Mouse (Mus musculus) cerebellum, adult 2 months (tissue): Measurements from ENCODE around the gene Mast2. TPM values are rescaled to one million over a fixed set of nuclear protein-coding genes. Genes with fewer than 3 reads are reported as not detected.

Source experiments
- DNase-seq, 2 experiments: peaks; one replicate each; pipeline ENCODE4 v3.0.0; 2021
- H3K27ac ChIP-seq: fragments of 200-500 bp; 2 replicates; pipeline ENCODE4 v1.5.1; 2012; ENCODE audit warnings: low read length, control low read depth, inconsistent platforms; ENCODE audit not compliant: insufficient read depth
- H3K27me3 ChIP-seq: fragments of 200-500 bp; 2 replicates; pipeline ENCODE4 v1.6.1; 2012; ENCODE audit warnings: inconsistent platforms, mild to moderate bottlenecking, low read length, moderate library complexity; ENCODE audit not compliant: control insufficient read depth, insufficient read depth
- H3K4me1 ChIP-seq: fragments of 200-500 bp; 2 replicates; pipeline ENCODE4 v1.6.1; 2011; ENCODE audit warnings: low read length; ENCODE audit not compliant: control insufficient read depth, insufficient read depth
- H3K4me3 ChIP-seq: fragments of 200-500 bp; replicated peaks from 2 replicates; pipeline ENCODE3; 2011; ENCODE audit warnings: mild to moderate bottlenecking, low read depth, low read length, control low read depth; ENCODE audit not compliant: insufficient read depth
- CTCF ChIP-seq: fragments of 200-500 bp; IDR thresholded peaks from 2 replicates; pipeline ENCODE4 v1.5.1; 2011; ENCODE audit warnings: low read depth, mild to moderate bottlenecking, control low read depth, low read length, moderate library complexity, borderline replicate concordance; ENCODE audit not compliant: insufficient read depth
- POLR2A ChIP-seq: fragments of 200-500 bp; IDR thresholded peaks from 2 replicates; pipeline ENCODE4 v1.6.1; 2011; ENCODE audit warnings: low read length, control low read depth, borderline replicate concordance; ENCODE audit not compliant: insufficient read depth
- WGBS: fragments of 180-500 bp; shearing (Covaris S2); methylation state at CpG from one replicate; pipeline ENCODE4 v1.1.7; 2018; 5-methylcytosine and 5-hydroxymethylcytosine counted together
- polyA plus RNA-seq: library from polyadenylated mRNA; depleted of rRNA; stranded (reverse); fragments of >200 nt; gene quantifications from 2 replicates; pipeline ENCODE4 v1.2.3, GENCODE M21; 2012; rRNA removed

The Mast2 gene
- 79.2 and 82.6 TPM in 2 replicates for polyA plus RNA-seq

- Histone ChIP-seq H3K4me1 (no peaks in the 10 kb centered on the region; the same call in 1 of the 2 replicates), H3K27me3 (no peaks in the 10 kb centered on the region), H3K4me3 (peak within 1 kb of the TSS; percentile 91), H3K27ac (peak within 1 kb of the TSS; percentile 72)
- 2% methylated on average over 66 of the region's 68 CpGs for WGBS
- TF ChIP-seq CTCF (no peak), POLR2A (peak; percentile 62; the same call in 1 of the 2 replicates)
- DNase-seq = peak; percentile 85 to 89
Observed at GRCm38 (mm10) chr4:116464126-116464981, at the start of gene Mast2. Gene Mast2 (minus strand): TSS chr4:116464183.

GRCm38 (mm10) chr4:116507425-116508218 is 43.6 kb upstream of the Mast2 start, which contains the start of gene Ipp:
Gene Ipp (plus strand): TSS chr4:116507549.
- DNase-seq = peak; percentile 97
- Histone ChIP-seq H3K27me3 (no peaks in the 10 kb centered on the region), H3K27ac (peak within 1 kb of the TSS; percentile 82), H3K4me1 (no peaks in the 10 kb centered on the region), H3K4me3 (peak within 1 kb of the TSS; percentile 87)
- TF ChIP-seq POLR2A = peak; percentile 98
- TF ChIP-seq CTCF = peak; percentile 23; the same call in 1 of the 2 replicates
- under 1% methylated on average over 54 of the region's 55 CpGs for WGBS

GRCm38 (mm10) chr4:116506886-116507424 is 43.0 kb upstream of the Mast2 start:
- TF ChIP-seq CTCF (no peak), POLR2A (no peak)
- DNase-seq = no peak
- H3K27ac ChIP-seq = peak overlapping the region; percentile 76
- WGBS = 24% methylated on average over 11 of the region's 11 CpGs
- peak overlapping the region; percentile 87 for H3K4me3 ChIP-seq
- no peaks in the 10 kb centered on the region for H3K27me3 ChIP-seq
- no peaks in the 10 kb centered on the region for H3K4me1 ChIP-seq

- Histone ChIP-seq H3K4me1 (no peaks in the 10 kb centered on the region), H3K4me3 (no peak overlapping the region), H3K27ac (no peak overlapping the region), H3K27me3 (no peaks in the 10 kb centered on the region)
- 79% methylated on average over 3 of the region's 3 CpGs for WGBS
- no peak for DNase-seq
- no peak for TF ChIP-seq POLR2A
- no peak for TF ChIP-seq CTCF
Observed at GRCm38 (mm10) chr4:116499978-116500377, 36.0 kb upstream of the Mast2 start.

GRCm38 (mm10) chr4:116493646-116494045 is 29.7 kb upstream of the Mast2 start:
- no peak for DNase-seq
- no peaks in the 10 kb centered on the region for H3K4me1 ChIP-seq
- no peaks in the 10 kb centered on the region for H3K27me3 ChIP-seq
- TF ChIP-seq POLR2A (no peak), CTCF (no peak)
- WGBS = 32% methylated on average over 5 of the region's 5 CpGs
- no peak overlapping the region for H3K4me3 ChIP-seq
- H3K27ac ChIP-seq = no peak overlapping the region

- no peak for DNase-seq
- TF ChIP-seq CTCF = no peak
- no peak for TF ChIP-seq POLR2A
- Histone ChIP-seq H3K27ac (no peak overlapping the region), H3K27me3 (no peaks in the 10 kb centered on the region), H3K4me1 (no peaks in the 10 kb centered on the region), H3K4me3 (no peak overlapping the region)
- 71% methylated on average over 4 of the region's 4 CpGs for WGBS
Observed at GRCm38 (mm10) chr4:116492460-116492859, 28.5 kb upstream of the Mast2 start.

GRCm38 (mm10) chr4:116491886-116492285 is 27.9 kb upstream of the Mast2 start:
- DNase-seq = no peak
- WGBS = 90% methylated on average over 2 of the region's 2 CpGs
- no peak overlapping the region for H3K4me3 ChIP-seq
- TF ChIP-seq POLR2A (no peak), CTCF (no peak)
- H3K27ac ChIP-seq = no peak overlapping the region
- H3K27me3 ChIP-seq = no peaks in the 10 kb centered on the region
- H3K4me1 ChIP-seq = no peaks in the 10 kb centered on the region

GRCm38 (mm10) chr4:116491119-116491536 is 27.1 kb upstream of the Mast2 start:
- no peak for DNase-seq
- Histone ChIP-seq H3K27me3 (no peaks in the 10 kb centered on the region), H3K27ac (no peak overlapping the region), H3K4me3 (no peak overlapping the region), H3K4me1 (no peaks in the 10 kb centered on the region)
- 31% methylated on average over 2 of the region's 2 CpGs for WGBS
- TF ChIP-seq POLR2A (no peak), CTCF (no peak)
